Mouse (Mus musculus) lung, postnatal 0 days (tissue): ENCODE data around the gene Arnt2. TPM values are rescaled to one million over a fixed set of nuclear protein-coding genes. Genes with fewer than 3 reads are reported as not detected.

Experiments
- ATAC-seq: fragments of 200-750 bp; cut with Nextera tagmentation; 2 replicates; pipeline ENCODE4 v1.8.0; 2017; ENCODE audit warnings: moderate library complexity
- DNase-seq: peaks from one replicate; pipeline ENCODE4 v3.0.0-alpha.2; 2016; ENCODE audit warnings: low spot score
- H3K27ac ChIP-seq: fragments of 300-500 bp; sonication (generic); 2 replicates; pipeline ENCODE4 v1.5.1; 2014; ENCODE audit warnings: antibody characterized with exemption, mild to moderate bottlenecking, low read length, mixed read lengths
- H3K27me3 ChIP-seq: fragments of 300-500 bp; sonication (generic); replicated peaks from 2 replicates; pipeline ENCODE4 v1.6.1; 2014; ENCODE audit warnings: low read length, mixed read lengths; ENCODE audit not compliant: insufficient read depth
- H3K36me3 ChIP-seq: fragments of 300-500 bp; sonication (generic); 2 replicates; pipeline ENCODE4 v1.6.1; 2014; ENCODE audit warnings: low read length, mixed read lengths; ENCODE audit not compliant: insufficient read depth
- H3K4me1 ChIP-seq: fragments of 300-500 bp; sonication (generic); 2 replicates; pipeline ENCODE4 v1.6.1; 2014; ENCODE audit warnings: antibody characterized with exemption, low read depth, low read length, mixed read lengths; ENCODE audit not compliant: insufficient read depth
- H3K4me2 ChIP-seq: fragments of 300-500 bp; sonication (generic); replicated peaks from 2 replicates; pipeline ENCODE4 v1.6.1; 2014; ENCODE audit warnings: low read depth, mild to moderate bottlenecking, low read length, moderate library complexity, mixed read lengths
- H3K4me3 ChIP-seq: fragments of 300-500 bp; sonication (generic); 2 replicates; pipeline ENCODE4 v1.5.1; 2014; ENCODE audit warnings: low read depth, low read length
- H3K9ac ChIP-seq: fragments of 300-500 bp; sonication (generic); replicated peaks from 2 replicates; pipeline ENCODE4 v1.6.1; 2014; ENCODE audit warnings: low read depth, mild to moderate bottlenecking
- H3K9me3 ChIP-seq: fragments of 300-500 bp; sonication (generic); 2 replicates; pipeline ENCODE4 v1.6.1; 2016; ENCODE audit warnings: low read length, mixed read lengths
- CTCF ChIP-seq: IDR thresholded peaks from 2 replicates; pipeline ENCODE4 v1.5.1; 2016; ENCODE audit warnings: antibody characterized with exemption, mild to moderate bottlenecking
- EP300 ChIP-seq: IDR thresholded peaks from 2 replicates; pipeline ENCODE4 v1.6.1; 2016; ENCODE audit warnings: antibody characterized with exemption, mild to moderate bottlenecking, control low read depth
- WGBS: fragments of 180-500 bp; shearing (Covaris S2); extraction: QIAGEN DNeasy Blood & Tissue Kit; methylation state at CpG from one replicate; pipeline ENCODE4 v1.1.7; 2014; 5-methylcytosine and 5-hydroxymethylcytosine counted together
- polyA plus RNA-seq: library from polyadenylated mRNA; unstranded; fragments of >200 nt; fragmentation: Nextera tagmentation; extraction: Ambion mirVana; gene quantifications from 2 replicates; pipeline ENCODE4 v1.2.1, GENCODE M21; 2015

Arnt2 gene
- polyA plus RNA-seq, 1 experiment from 2014 or later = 0.78 TPM

- TF ChIP-seq EP300 = no peak
- no peak for TF ChIP-seq CTCF
- Histone ChIP-seq H3K9me3 (no peaks in the 10 kb centered on the region), H3K4me1 (no peaks in the 10 kb centered on the region), H3K4me2 (no peak overlapping the region), H3K27ac (no peak overlapping the region), H3K4me3 (no peak overlapping the region), H3K36me3 (no peaks in the 10 kb centered on the region), H3K9ac (no peak overlapping the region), H3K27me3 (no peaks in the 10 kb centered on the region)
- no peak for DNase-seq
- no peak for ATAC-seq
- 69% methylated on average over 2 of the region's 2 CpGs for WGBS
Measured at GRCm38 (mm10) chr7:84325570-84326328, 84.2 kb downstream of the Arnt2 start.

GRCm38 (mm10) chr7:84321542-84321941 is 88.4 kb downstream of the Arnt2 start:
- H3K27ac ChIP-seq = no peak overlapping the region
- WGBS = 87% methylated on average over 1 of the region's 1 CpGs
- no peaks in the 10 kb centered on the region for H3K4me1 ChIP-seq
- ATAC-seq = no peak
- no peak for DNase-seq
- no peak overlapping the region for H3K9ac ChIP-seq
- H3K4me3 ChIP-seq = no peak overlapping the region
- no peaks in the 10 kb centered on the region for H3K36me3 ChIP-seq
- H3K4me2 ChIP-seq = no peak overlapping the region
- no peaks in the 10 kb centered on the region for H3K9me3 ChIP-seq
- TF ChIP-seq CTCF (no peak), EP300 (no peak)
- H3K27me3 ChIP-seq = no peaks in the 10 kb centered on the region

GRCm38 (mm10) chr7:84315353-84316003 is 94.5 kb downstream of the Arnt2 start:
- Histone ChIP-seq H3K4me3 (no peak overlapping the region), H3K4me2 (no peak overlapping the region), H3K27ac (no peak overlapping the region), H3K27me3 (no peaks in the 10 kb centered on the region), H3K4me1 (no peaks in the 10 kb centered on the region), H3K9ac (no peak overlapping the region), H3K9me3 (no peaks in the 10 kb centered on the region), H3K36me3 (no peaks in the 10 kb centered on the region)
- peak; percentile 46 for DNase-seq
- TF ChIP-seq CTCF (peak; percentile 59), EP300 (no peak)
- ATAC-seq = peak; percentile 57
- 34% methylated on average over 7 of the region's 7 CpGs for WGBS

- DNase-seq (no peak), ATAC-seq (no peak)
- Histone ChIP-seq H3K9ac (no peak overlapping the region), H3K27ac (no peak overlapping the region), H3K4me2 (no peak overlapping the region), H3K4me1 (no peaks in the 10 kb centered on the region), H3K27me3 (no peaks in the 10 kb centered on the region), H3K9me3 (no peaks in the 10 kb centered on the region), H3K36me3 (no peaks in the 10 kb centered on the region), H3K4me3 (no peak overlapping the region)
- WGBS = 91% methylated on average over 2 of the region's 2 CpGs
- TF ChIP-seq CTCF = no peak
- TF ChIP-seq EP300 = no peak
Measured at GRCm38 (mm10) chr7:84314742-84315141, 95.2 kb downstream of the Arnt2 start.

GRCm38 (mm10) chr7:84311624-84312023 is 98.4 kb downstream of the Arnt2 start:
- WGBS = 42% methylated on average over 3 of the region's 3 CpGs
- H3K9me3 ChIP-seq = no peaks in the 10 kb centered on the region
- no peak overlapping the region for H3K9ac ChIP-seq
- no peak for ATAC-seq
- TF ChIP-seq CTCF (no peak), EP300 (no peak)
- no peak overlapping the region for H3K4me3 ChIP-seq
- DNase-seq = no peak
- no peaks in the 10 kb centered on the region for H3K36me3 ChIP-seq
- H3K4me1 ChIP-seq = no peaks in the 10 kb centered on the region
- H3K4me2 ChIP-seq = no peak overlapping the region
- H3K27ac ChIP-seq = no peak overlapping the region
- no peaks in the 10 kb centered on the region for H3K27me3 ChIP-seq

GRCm38 (mm10) chr7:84310909-84311311 is 99.1 kb downstream of the Arnt2 start:
- H3K36me3 ChIP-seq = no peaks in the 10 kb centered on the region
- H3K9me3 ChIP-seq = no peaks in the 10 kb centered on the region
- TF ChIP-seq CTCF (no peak), EP300 (no peak)
- ATAC-seq = no peak; the same call in 1 of the 2 replicates
- no peaks in the 10 kb centered on the region for H3K27me3 ChIP-seq
- H3K4me1 ChIP-seq = no peaks in the 10 kb centered on the region
- no peak overlapping the region for H3K4me3 ChIP-seq
- 60% methylated on average over 4 of the region's 4 CpGs for WGBS
- H3K4me2 ChIP-seq = no peak overlapping the region
- H3K27ac ChIP-seq = no peak overlapping the region
- DNase-seq = peak; percentile 37
- no peak overlapping the region for H3K9ac ChIP-seq
